Mouse (Mus musculus) mouse trophoblast stem cell (cell line): ENCODE results near the gene Trim43c.
"Not testable (repeated sequence)": the region's sequence is repeated elsewhere in the genome, so short reads cannot be mapped to it uniquely, and the experiment has no call there.

Source experiments
- in situ Hi-C, 2 experiments: fragments of 300-500 bp; cut with MseI, MboI; formaldehyde crosslinking; loops; 2 replicates in 1 of 2; 3 replicates in 1 of 2; pipeline ENCODE4 v1.15.1; 2025

Trim43c gene

DNA sequence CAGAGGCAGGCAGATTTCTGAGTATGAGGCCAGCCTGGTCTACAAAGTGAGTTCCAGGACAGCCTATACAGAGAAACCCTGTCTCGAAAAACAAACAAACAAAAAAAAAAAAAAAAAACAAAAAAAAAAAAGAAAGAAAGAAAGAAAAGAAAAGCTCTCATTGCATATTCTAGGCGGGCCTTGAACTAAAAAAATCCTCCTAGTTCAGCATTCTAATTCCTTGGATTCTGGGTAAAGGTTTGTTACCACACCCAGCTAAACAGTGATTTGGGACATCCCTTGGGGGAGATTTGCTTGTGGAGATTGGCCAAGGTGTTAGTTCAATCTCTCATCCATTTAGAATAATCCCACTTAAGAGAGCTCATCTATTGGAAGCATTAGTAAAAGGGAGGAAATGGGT, at the start of gene Trim43c:
Trim43c (plus strand) TSS at position 301 of the 400 bp plus-strand sequence.
- in situ Hi-C loops, result loop anchor here in 1 of 2 experiments (25.0 kb wide), 1 partner anchor 252 kb away; the partner anchor contains the start of gene Trim43a

DNA sequence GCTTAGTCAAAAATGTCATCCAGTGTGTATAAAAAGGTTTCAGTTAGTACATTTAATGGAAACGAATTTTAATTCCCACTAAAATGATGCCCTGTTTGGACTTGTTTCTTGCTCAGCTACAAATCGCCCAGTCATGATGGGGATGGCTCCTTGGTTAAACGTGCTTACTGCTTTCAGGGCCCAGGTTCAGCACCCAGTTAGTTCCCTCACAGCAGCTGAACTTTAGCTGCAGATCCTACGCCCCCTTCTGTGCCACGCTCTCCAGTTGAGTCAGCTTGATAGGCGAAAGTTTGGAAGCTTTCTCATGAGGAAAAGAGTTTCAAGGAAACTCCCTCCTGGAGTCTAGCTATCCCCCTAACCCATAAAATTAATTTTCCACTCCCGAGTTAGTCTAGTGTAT, 14.1 kb downstream of the Trim43c start:
- in situ Hi-C loops, result not testable (repeated sequence)

DNA sequence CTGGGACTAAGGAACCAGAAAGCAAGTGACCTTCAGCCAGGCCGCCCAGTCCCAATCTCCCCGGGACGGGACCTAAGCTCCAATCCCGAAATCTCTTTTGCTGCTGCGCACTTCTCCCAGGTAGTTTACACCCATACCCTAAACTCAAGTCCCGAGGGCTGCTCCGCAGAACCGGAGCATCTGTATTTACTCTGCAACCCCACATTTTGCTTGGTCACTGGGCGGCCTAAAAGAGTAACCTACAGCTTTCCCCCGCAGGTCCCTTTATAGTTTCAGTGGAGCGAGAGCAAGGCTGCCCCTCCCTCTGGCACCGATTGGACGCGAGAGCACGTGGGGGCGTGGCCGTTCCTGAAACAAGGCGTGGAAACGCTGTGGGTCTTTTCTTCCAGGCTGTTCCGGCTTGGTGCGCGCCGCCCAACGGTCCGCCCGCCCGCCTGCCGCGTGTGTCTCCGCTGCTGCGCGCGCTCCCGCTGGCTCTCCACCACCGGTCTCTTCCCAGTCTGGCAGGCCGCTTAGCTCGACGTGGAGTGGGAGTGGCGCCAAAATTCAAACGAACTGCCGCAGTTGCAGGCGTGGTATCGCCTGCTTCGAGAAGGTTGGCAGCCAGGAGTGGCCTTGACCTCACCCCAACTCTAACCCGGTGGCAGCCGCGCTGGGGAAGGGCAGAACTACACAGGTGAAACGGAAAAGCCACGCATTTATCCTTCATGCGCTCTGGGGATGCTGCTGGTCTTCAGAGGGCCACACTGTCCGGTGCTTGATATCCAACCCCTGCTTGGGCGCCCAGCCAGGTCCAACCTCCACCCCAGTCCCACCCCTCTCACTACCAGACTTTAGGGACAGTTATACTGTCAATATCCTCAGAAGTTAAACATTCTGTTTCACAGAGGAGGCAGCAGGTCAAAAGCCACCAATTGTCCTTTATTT, 19.9 kb downstream of the Trim43c start:
- in situ Hi-C loops, result not testable (repeated sequence)
